Mouse (Mus musculus) liver, adult 2 months (tissue): ENCODE data around the gene Gpx4.

ENCODE experiments used
- CTCF ChIP-seq: fragments of 200-500 bp; IDR thresholded peaks from 2 replicates; pipeline ENCODE4 v1.5.1; 2011; ENCODE audit warnings: low read depth, low read length, control low read depth
- POLR2A ChIP-seq: fragments of 200-500 bp; IDR thresholded peaks from 2 replicates; pipeline ENCODE4 v1.6.1; 2011; ENCODE audit warnings: low read length, control low read depth; ENCODE audit not compliant: insufficient read depth; ENCODE audit errors: extremely low read depth

DNA sequence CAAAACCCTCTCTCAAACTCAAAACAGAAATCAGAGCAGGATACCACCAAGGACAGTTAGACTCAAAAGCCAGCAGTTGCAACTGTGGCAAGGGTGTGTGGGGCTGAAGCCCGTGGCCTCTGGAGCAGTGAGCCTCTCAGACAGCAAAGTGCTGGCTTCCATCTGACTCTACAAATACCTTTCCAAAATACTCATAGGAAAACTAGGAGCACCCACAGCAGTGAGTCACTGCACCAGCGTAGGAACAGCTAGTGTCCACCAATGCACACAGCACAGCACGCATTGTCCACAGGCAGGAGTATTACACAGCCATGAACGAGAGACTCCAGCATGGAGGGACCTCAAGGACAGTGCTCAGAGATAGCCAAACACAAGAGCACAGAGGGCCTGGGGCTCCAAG, 29.4 kb downstream of the Gpx4 start:
- TF ChIP-seq CTCF (no peak), POLR2A (no peak)
